Mouse (Mus musculus): ENCODE measurements around the gene Galnt5.

DNA sequence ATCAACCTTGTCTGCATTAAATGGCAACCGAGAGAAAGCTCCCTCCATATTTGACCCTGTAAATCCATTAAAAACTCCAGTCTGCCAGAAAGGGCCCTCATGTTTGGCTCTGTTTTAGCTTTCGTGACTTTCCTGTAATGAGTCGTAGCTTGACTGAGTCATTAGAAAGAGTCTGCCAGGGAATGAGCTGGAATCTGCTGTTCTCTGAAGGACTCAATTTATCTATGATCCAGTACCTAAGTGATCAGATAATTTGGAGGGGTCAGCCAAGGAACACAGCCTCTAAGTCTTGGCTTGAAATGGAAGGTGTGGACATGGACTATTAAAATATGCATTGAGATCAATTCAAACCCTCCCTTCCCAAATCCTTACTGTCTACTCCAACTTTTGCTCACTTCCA lies 33.7 kb downstream of the Galnt5 start:
- TF ChIP-seq CTCF (IDR thresholded peaks at IDR 0.05; ENCODE audit: borderline replicate concordance, insufficient read depth, low read length) (no peak), POLR2A (IDR thresholded peaks at IDR 0.05; ENCODE audit: low read depth, low read length) (no peak)

Data from embryonic fibroblast, embryonic 13.5 days (primary cell).